Mouse (Mus musculus): Measurements from ENCODE around the gene Vps13c. TPM values are rescaled to one million over a fixed set of nuclear protein-coding genes. Genes with fewer than 3 reads are reported as not detected.

Gene Vps13c
- polyA plus RNA-seq, 1 experiment from 2014 or later, result 8.0 TPM

GRCm38 (mm10) chr9:67867411-67867810 lies 27.2 kb downstream of the Vps13c start:
- H3K4me3 ChIP-seq, result no peak overlapping the region
- H3K27me3 ChIP-seq, result no peaks in the 10 kb centered on the region
- H3K4me1 ChIP-seq (replicated peaks), result peaks cover 11% of the 10 kb centered on the region; the same call in 1 of the 2 replicates
- H3K9ac ChIP-seq, result no peak overlapping the region
- H3K36me3 ChIP-seq, result no peaks in the 10 kb centered on the region
- no peak overlapping the region for H3K27ac ChIP-seq (replicated peaks)
- no peaks in the 10 kb centered on the region for H3K9me3 ChIP-seq
- no peak for ATAC-seq (ENCODE audit: low read depth)
- 39% methylated on average over 6 of the region's 6 CpGs for WGBS
- no peak overlapping the region for H3K4me2 ChIP-seq

DNA sequence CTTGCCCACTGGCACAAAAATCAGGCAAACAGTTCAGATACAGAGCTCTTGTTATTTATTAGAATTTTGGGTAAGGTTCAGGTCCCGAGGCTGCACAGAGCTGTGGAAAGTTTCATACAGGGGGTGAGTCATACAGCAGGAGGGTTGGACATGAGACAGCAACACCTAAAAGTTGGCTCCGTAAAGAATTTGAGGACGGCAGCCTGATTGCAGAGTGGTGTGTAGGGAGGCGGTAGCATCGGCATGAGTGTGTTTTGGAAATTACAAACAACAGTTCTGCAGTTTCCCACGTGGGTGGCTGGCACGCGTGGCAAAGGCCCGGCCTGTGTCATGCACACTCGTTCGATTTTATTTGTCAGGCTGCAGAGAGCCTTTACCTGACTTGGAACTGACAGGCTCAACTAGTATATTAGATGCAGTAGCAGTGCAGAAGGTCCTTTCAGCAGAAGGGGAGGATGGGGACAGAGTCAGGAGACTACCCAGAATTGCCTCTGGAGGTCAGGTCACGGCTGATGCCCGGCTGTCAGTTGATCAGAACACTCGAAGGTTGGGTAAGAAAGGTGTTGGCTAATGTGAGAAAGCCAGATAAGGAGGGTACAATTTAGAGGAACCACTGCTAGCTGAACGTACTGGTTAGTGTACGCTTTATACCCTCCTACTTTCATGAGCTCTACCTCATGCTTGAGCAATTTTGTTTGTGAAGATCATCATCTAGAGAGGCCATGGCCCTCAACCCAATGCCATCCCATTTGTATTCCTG lies 29.7 kb downstream of the Vps13c start:
- no peaks in the 10 kb centered on the region for H3K9me3 ChIP-seq
- H3K4me2 ChIP-seq, result no peak overlapping the region
- no peaks in the 10 kb centered on the region for H3K36me3 ChIP-seq
- no peak overlapping the region for H3K4me3 ChIP-seq
- 93% methylated on average over 16 of the region's 16 CpGs for WGBS
- ATAC-seq (ENCODE audit: low read depth), result no peak
- H3K4me1 ChIP-seq (replicated peaks), result peaks cover 8% of the 10 kb centered on the region; the same call in 1 of the 2 replicates
- H3K27ac ChIP-seq (replicated peaks), result no peak overlapping the region
- no peaks in the 10 kb centered on the region for H3K27me3 ChIP-seq
- H3K9ac ChIP-seq, result no peak overlapping the region

GRCm38 (mm10) chr9:67874522-67875222 lies 34.5 kb downstream of the Vps13c start:
- WGBS, result 74% methylated on average over 7 of the region's 7 CpGs
- Histone ChIP-seq H3K36me3 (peaks cover 5% of the 10 kb centered on the region; the same call in 1 of the 2 replicates), H3K9ac (no peak overlapping the region), H3K27ac (replicated peaks) (no peak overlapping the region), H3K4me3 (no peak overlapping the region), H3K4me1 (replicated peaks) (no peaks in the 10 kb centered on the region), H3K9me3 (no peaks in the 10 kb centered on the region), H3K4me2 (no peak overlapping the region), H3K27me3 (no peaks in the 10 kb centered on the region)
- ATAC-seq (ENCODE audit: low read depth), result no peak

DNA sequence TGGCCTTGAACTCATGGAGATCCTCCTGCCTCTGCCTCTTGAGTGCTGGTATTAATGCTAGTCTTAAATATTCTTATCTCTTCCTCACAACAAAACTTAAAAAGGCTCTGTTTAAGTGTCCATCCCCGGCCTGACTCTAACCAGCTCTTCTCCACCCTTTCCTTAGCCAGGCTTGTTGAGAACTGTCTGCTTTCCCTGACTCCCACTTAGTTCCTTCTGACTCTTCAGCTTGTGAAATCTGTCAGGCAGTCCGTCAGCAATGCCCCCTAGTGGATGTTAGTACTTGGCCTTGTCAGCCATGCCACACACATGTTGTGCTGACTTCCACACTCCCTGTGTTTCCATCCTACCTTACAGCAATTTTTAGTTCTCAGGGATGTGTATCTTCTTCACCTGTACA lies 35.1 kb downstream of the Vps13c start:
- Histone ChIP-seq H3K27me3 (no peaks in the 10 kb centered on the region), H3K36me3 (peaks cover 5% of the 10 kb centered on the region; the same call in 1 of the 2 replicates), H3K9ac (no peak overlapping the region), H3K4me3 (no peak overlapping the region), H3K4me1 (replicated peaks) (no peaks in the 10 kb centered on the region), H3K27ac (replicated peaks) (no peak overlapping the region), H3K9me3 (no peaks in the 10 kb centered on the region), H3K4me2 (no peak overlapping the region)
- ATAC-seq (ENCODE audit: low read depth), result no peak
- WGBS, result 70% methylated on average over 2 of the region's 2 CpGs

DNA sequence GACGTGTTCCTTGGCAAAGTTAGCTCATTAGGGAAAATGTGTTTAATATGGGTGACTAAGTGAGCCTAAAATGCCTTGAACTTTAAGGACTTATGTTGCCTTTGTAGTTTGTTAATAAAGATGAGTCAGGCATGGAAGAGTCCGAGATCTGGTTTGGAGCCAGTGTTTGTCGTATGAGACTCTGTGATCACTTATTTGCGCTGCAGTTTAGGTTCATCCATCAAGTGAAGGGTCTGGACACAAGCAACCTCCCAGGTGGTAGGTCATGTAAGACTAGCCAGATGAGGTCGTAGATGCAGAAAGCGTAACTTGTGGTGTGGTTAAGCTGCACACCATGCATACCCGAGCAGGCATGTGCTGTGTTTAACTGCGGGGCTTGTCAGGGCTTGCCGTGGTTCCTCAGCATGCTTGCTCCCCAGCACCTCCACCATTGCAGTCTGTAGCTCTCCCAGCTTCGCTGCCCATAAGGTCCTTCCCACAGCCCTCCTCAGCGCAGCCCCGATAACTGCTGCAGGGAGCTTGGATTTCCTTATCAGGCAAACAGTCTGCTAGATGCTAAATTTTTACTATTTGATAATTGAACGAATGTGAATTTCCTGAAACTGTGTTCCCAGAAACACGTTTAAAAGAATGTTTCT lies 37.0 kb downstream of the Vps13c start:
- no peaks in the 10 kb centered on the region for H3K9me3 ChIP-seq
- no peak for ATAC-seq (ENCODE audit: low read depth)
- no peak overlapping the region for H3K27ac ChIP-seq (replicated peaks)
- no peak overlapping the region for H3K4me2 ChIP-seq
- H3K4me3 ChIP-seq, result no peak overlapping the region
- H3K9ac ChIP-seq, result no peak overlapping the region
- H3K4me1 ChIP-seq (replicated peaks), result no peaks in the 10 kb centered on the region
- H3K27me3 ChIP-seq, result no peaks in the 10 kb centered on the region
- H3K36me3 ChIP-seq, result peaks cover 16% of the 10 kb centered on the region
- WGBS, result 82% methylated on average over 14 of the region's 14 CpGs

DNA sequence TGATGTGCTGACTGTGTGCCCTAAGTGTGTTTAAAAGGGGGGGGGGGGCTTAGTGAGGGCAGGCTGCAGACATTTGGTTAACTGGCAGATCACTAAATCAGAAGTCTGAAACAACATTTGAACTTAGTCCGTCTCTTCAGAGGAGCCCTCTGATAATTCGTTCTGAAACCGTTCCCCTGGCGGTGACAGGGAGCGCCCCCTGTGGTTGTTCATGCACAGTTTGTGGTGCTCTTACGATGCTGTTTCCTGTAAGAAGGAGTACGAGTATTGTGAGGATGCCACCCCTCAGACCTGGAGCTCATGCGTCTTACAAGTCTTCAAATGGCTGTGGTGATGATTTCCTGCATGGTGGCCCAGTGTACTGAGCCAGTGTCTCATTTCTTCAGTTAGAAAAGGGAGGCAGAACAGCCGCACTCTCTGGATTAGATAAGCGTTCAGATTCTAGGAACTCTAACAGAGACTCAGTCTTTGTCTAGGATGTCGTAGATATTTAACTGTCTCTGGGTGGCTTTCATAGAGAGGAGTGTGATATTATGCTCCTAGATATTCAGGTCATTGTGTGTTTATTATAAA lies 38.1 kb downstream of the Vps13c start:
- H3K36me3 ChIP-seq, result peaks cover 17% of the 10 kb centered on the region
- H3K4me3 ChIP-seq, result no peak overlapping the region
- no peak for ATAC-seq (ENCODE audit: low read depth)
- no peaks in the 10 kb centered on the region for H3K9me3 ChIP-seq
- H3K9ac ChIP-seq, result no peak overlapping the region
- no peaks in the 10 kb centered on the region for H3K27me3 ChIP-seq
- H3K4me2 ChIP-seq, result no peak overlapping the region
- no peak overlapping the region for H3K27ac ChIP-seq (replicated peaks)
- WGBS, result 85% methylated on average over 11 of the region's 11 CpGs
- no peaks in the 10 kb centered on the region for H3K4me1 ChIP-seq (replicated peaks)

- Histone ChIP-seq H3K27ac (replicated peaks) (no peak overlapping the region), H3K27me3 (no peaks in the 10 kb centered on the region), H3K9ac (no peak overlapping the region), H3K4me3 (no peak overlapping the region), H3K9me3 (no peaks in the 10 kb centered on the region), H3K4me1 (replicated peaks) (0 out of 2 replicates have a peak, but pooled peaks cover 4% of the 10 kb centered on the region), H3K4me2 (no peak overlapping the region), H3K36me3 (peaks cover 41% of the 10 kb centered on the region)
- WGBS, result 38% methylated on average over 13 of the region's 13 CpGs
- no peak for ATAC-seq (ENCODE audit: low read depth)
These were observed 43.3 kb downstream of the Vps13c start for GRCm38 (mm10) chr9:67883349-67883984.

- Histone ChIP-seq H3K36me3 (peaks cover 38% of the 10 kb centered on the region), H3K9me3 (no peaks in the 10 kb centered on the region), H3K9ac (no peak overlapping the region), H3K4me2 (no peak overlapping the region), H3K27ac (replicated peaks) (no peak overlapping the region), H3K4me3 (no peak overlapping the region), H3K4me1 (replicated peaks) (0 out of 2 replicates have a peak, but pooled peaks cover 4% of the 10 kb centered on the region), H3K27me3 (no peaks in the 10 kb centered on the region)
- ATAC-seq (ENCODE audit: low read depth), result no peak
- 73% methylated on average over 3 of the region's 3 CpGs for WGBS
These were observed 43.9 kb downstream of the Vps13c start for GRCm38 (mm10) chr9:67884095-67884494.

DNA sequence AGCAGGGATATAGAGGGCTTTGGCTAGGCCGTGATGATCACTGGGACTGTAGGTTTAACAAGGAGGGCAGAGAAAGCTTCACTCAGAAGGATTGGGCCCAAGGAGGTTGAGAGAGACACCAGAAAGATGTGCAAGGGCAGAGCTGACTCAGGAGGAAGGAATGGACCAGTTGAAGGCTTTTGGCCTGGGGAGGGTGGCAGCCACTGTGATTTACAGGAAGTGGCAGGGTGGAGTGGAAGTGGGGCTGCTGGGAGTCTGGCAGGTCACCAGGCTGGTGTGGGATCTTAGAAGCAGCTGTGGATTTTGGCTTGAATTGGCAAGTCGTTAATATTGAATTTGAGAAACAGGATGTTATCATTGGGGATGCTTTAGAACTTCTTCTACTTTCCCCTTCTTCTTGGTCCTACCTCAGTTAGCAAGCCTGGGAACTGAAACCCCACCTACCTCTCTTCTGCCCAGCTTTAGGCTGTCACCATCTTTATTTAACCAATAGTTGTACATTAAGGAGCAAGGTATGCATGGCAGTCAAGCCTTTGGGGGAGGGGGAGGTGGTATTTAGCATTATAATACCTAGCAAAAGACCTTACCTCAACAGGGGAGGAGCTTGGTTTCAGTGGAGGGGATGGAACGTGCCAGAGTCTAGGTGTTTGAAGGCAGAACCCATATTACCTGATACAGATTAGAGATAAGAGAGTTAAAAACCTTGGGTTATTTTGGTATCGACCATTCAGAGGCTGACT lies 47.0 kb downstream of the Vps13c start:
- H3K27me3 ChIP-seq, result no peaks in the 10 kb centered on the region
- H3K4me1 ChIP-seq (replicated peaks), result 0 out of 2 replicates have a peak, but pooled peaks cover 4% of the 10 kb centered on the region
- H3K9me3 ChIP-seq, result no peaks in the 10 kb centered on the region
- H3K27ac ChIP-seq (replicated peaks), result no peak overlapping the region
- ATAC-seq (ENCODE audit: low read depth), result no peak
- H3K4me3 ChIP-seq, result no peak overlapping the region
- no peak overlapping the region for H3K4me2 ChIP-seq
- H3K36me3 ChIP-seq, result peaks cover 42% of the 10 kb centered on the region
- no peak overlapping the region for H3K9ac ChIP-seq
- 88% methylated on average over 4 of the region's 4 CpGs for WGBS

DNA sequence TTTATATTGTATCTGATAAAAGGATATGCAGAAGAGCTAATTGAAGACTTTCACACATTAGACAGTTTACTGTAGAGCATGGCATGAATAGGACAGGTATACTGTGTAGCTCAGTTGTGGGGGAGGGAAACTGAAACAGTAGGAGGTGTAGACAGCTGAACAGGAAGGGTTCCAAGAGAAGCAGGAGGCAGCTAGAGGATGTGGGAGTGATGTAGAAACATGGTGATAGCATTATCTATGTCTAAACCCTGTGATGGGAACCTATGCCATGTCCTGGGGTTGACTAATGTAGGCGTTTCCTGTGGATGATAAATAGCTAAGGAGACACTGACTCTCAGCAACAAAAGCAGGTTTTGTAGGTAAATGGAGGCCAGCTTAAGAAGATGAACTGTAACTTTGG lies 53.3 kb downstream of the Vps13c start:
- ATAC-seq (ENCODE audit: low read depth), result no peak
- WGBS, result 86% methylated on average over 1 of the region's 1 CpGs
- Histone ChIP-seq H3K4me2 (no peak overlapping the region), H3K36me3 (peaks cover 45% of the 10 kb centered on the region), H3K4me1 (replicated peaks) (no peaks in the 10 kb centered on the region), H3K4me3 (no peak overlapping the region), H3K9ac (no peak overlapping the region), H3K27ac (replicated peaks) (no peak overlapping the region), H3K9me3 (no peaks in the 10 kb centered on the region), H3K27me3 (no peaks in the 10 kb centered on the region)

- Histone ChIP-seq H3K4me1 (replicated peaks) (no peaks in the 10 kb centered on the region), H3K36me3 (peaks cover 38% of the 10 kb centered on the region), H3K4me2 (no peak overlapping the region), H3K27me3 (no peaks in the 10 kb centered on the region), H3K4me3 (no peak overlapping the region), H3K9ac (no peak overlapping the region), H3K9me3 (no peaks in the 10 kb centered on the region), H3K27ac (replicated peaks) (no peak overlapping the region)
- 63% methylated on average over 12 of the region's 12 CpGs for WGBS
- no peak for ATAC-seq (ENCODE audit: low read depth)
These were observed 56.6 kb downstream of the Vps13c start for GRCm38 (mm10) chr9:67896646-67897295.
